Mouse (Mus musculus) embryonic facial prominence, embryonic 10.5 days (tissue): ENCODE data around the gene Trak1. TPM values are rescaled to one million over a fixed set of nuclear protein-coding genes. Genes with fewer than 3 reads are reported as not detected.
A peak's percentile ranks its signal among the peaks of the same experiment; 100 is the strongest.

Experiments
- DNase-seq: peaks from one replicate; pipeline ENCODE4 v3.0.0-alpha.2; 2017; ENCODE audit warnings: low spot score
- H3K27ac ChIP-seq: fragments of 300-500 bp; sonication (generic); replicated peaks from 2 replicates; pipeline ENCODE4 v1.5.1; 2016; ENCODE audit warnings: mild to moderate bottlenecking
- H3K27me3 ChIP-seq: fragments of 300-500 bp; sonication (generic); replicated peaks from 2 replicates; pipeline ENCODE4 v1.6.1; 2016; ENCODE audit warnings: low read depth, mild to moderate bottlenecking; ENCODE audit not compliant: poor library complexity, severe bottlenecking
- H3K36me3 ChIP-seq: fragments of 300-500 bp; sonication (generic); replicated peaks from 2 replicates; pipeline ENCODE4 v1.6.1; 2016; ENCODE audit warnings: mild to moderate bottlenecking, moderate library complexity
- H3K4me1 ChIP-seq: fragments of 300-500 bp; sonication (generic); 2 replicates; pipeline ENCODE4 v1.6.1; 2016
- H3K4me3 ChIP-seq: fragments of 300-500 bp; sonication (generic); 2 replicates; pipeline ENCODE4 v1.5.1; 2016; ENCODE audit warnings: mild to moderate bottlenecking, moderate library complexity
- H3K9me3 ChIP-seq: fragments of 300-500 bp; sonication (generic); 2 replicates; pipeline ENCODE4 v1.6.1; 2016; ENCODE audit warnings: mild to moderate bottlenecking
- WGBS: fragments of 180-500 bp; shearing (Covaris S2); methylation state at CpG from one replicate; pipeline ENCODE4 v1.1.7; 2016; 5-methylcytosine and 5-hydroxymethylcytosine counted together
- polyA plus RNA-seq: library from polyadenylated mRNA; unstranded; fragments of >200 nt; fragmentation: Nextera tagmentation; extraction: Ambion mirVana; gene quantifications from 2 replicates; pipeline ENCODE4 v1.2.1, GENCODE M21; 2016

Trak1 gene
- polyA plus RNA-seq, 1 experiment from 2014 or later: 14.1 TPM

DNA sequence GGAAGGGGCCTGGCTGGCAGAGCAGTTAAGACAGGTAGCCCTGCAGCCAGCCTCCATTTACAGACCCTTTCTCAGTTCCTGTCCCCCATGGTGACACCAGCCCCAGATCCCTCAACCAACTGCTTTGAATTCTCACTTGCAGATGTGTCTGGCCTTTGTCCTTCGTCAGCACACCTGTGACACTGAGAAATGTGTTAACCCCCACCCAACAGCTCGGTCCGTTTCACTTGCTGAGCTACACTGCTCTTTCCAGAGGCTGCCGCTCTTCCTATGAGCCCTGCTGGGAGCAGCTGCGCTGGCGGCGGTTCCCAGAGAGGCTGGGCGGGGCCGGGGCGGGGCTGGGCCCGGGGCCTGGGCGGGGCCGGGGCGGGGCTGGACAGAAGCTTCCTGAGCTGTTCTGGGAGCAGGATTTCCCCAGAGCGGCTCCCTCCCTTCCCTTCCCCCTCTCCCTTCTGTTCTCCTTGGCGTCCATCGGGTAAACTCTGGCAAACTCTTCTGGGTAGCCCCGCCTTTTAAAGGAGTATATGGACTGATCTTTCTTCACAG, 74.1 kb downstream of the Trak1 start:
- peaks cover 61% of the 10 kb centered on the region for H3K4me1 ChIP-seq
- H3K4me3 ChIP-seq: peak overlapping the region; percentile 54
- WGBS: 2% methylated on average over 18 of the region's 18 CpGs
- H3K36me3 ChIP-seq: 0 out of 2 replicates have a peak, but pooled peaks cover 3% of the 10 kb centered on the region
- 0 out of 2 replicates have a peak, but pooled peaks cover 5% of the 10 kb centered on the region for H3K27me3 ChIP-seq
- H3K27ac ChIP-seq: peak overlapping the region; percentile 86
- H3K9me3 ChIP-seq: no peaks in the 10 kb centered on the region
- DNase-seq: peak; percentile 96

DNA sequence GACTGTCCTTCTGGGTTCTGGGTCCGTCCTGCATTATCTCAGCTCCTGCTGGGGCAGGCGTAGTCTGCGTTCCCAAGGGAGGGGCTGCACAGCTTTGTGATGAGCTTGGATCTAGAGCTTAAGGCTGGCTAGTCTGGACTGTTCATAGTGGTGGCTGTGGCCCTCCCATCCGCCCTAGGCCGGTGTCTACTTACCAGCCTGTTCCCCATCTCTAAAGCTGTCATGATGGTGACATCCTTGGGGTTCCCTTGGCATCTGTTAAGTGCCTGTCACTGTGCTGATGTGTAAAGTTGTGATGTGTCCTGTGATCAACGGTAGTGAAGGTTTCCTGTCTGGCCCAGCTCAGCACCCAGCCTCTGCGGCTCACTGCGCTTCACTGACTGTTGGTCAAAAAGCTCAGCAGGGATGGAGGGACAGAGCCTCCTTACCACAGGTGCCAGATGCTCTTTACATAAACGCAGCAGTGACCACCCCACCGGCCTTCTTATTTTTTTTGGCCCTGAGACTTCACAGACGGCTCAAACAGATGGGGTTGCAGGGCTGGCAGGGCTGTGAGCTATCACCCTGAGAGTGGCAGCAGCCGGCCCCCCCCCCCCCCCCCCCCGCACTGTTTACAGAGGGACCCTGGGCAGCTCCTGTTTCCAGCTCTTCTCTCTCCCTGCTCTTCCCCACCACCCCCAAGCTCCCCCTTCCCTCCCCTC, 74.8 kb downstream of the Trak1 start:
- Histone ChIP-seq H3K27ac (peak overlapping the region; percentile 86), H3K4me3 (peak overlapping the region; percentile 54), H3K36me3 (no peaks in the 10 kb centered on the region), H3K27me3 (0 out of 2 replicates have a peak, but pooled peaks cover 5% of the 10 kb centered on the region), H3K4me1 (peaks cover 54% of the 10 kb centered on the region), H3K9me3 (no peaks in the 10 kb centered on the region)
- peak; percentile 48 for DNase-seq
- 4% methylated on average over 11 of the region's 13 CpGs for WGBS

DNA sequence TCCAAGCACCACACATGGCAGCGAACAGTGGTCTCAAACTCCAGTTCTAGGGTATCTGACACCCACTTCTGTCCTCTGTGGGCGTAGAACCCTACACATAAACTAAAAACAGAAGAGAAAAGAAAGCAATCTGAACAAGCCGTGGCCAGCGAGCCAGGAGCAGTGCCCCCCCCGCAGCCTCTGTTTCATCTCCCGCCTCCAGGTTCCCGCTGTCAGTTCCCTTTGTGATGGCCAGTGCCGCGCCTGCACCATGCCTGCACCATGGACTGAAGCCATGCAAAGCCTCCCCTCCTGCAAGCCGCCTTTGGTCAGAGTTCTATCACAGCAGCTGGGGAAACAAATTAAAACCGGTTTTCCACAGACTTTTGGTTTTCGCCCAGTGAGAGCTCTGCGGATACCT, 75.8 kb downstream of the Trak1 start:
- peak overlapping the region; percentile 37 for H3K27ac ChIP-seq
- H3K4me1 ChIP-seq: peaks cover 51% of the 10 kb centered on the region
- H3K36me3 ChIP-seq: no peaks in the 10 kb centered on the region
- no peak overlapping the region for H3K4me3 ChIP-seq
- no peaks in the 10 kb centered on the region for H3K9me3 ChIP-seq
- 36% methylated on average over 13 of the region's 13 CpGs for WGBS
- no peak for DNase-seq
- H3K27me3 ChIP-seq: 0 out of 2 replicates have a peak, but pooled peaks cover 5% of the 10 kb centered on the region

DNA sequence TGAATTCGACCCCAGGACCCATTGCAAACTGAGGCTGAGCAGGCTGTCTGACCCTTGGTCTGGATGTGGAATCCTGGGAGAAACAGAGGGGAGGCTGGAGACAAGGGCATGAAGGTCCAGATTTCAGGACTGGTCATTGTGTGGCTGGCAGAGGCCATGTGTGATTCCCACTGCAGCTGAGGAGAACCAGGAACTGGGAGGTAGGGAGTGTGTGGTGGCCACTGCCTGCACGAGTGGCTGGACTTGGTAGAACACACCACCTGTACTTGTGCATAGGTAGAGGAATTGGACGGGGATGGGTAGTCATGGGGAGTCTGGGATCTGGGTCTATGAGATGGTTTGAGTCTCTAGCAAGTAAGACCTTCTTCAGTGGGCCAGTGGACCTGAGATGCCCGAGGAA, 76.2 kb downstream of the Trak1 start:
- H3K27me3 ChIP-seq: 0 out of 2 replicates have a peak, but pooled peaks cover 5% of the 10 kb centered on the region
- H3K9me3 ChIP-seq: no peaks in the 10 kb centered on the region
- DNase-seq: no peak
- H3K27ac ChIP-seq: peak overlapping the region; percentile 37; the same call in 1 of the 2 replicates
- no peaks in the 10 kb centered on the region for H3K36me3 ChIP-seq
- H3K4me3 ChIP-seq: no peak overlapping the region
- WGBS: 64% methylated on average over 4 of the region's 4 CpGs
- peaks cover 48% of the 10 kb centered on the region for H3K4me1 ChIP-seq

DNA sequence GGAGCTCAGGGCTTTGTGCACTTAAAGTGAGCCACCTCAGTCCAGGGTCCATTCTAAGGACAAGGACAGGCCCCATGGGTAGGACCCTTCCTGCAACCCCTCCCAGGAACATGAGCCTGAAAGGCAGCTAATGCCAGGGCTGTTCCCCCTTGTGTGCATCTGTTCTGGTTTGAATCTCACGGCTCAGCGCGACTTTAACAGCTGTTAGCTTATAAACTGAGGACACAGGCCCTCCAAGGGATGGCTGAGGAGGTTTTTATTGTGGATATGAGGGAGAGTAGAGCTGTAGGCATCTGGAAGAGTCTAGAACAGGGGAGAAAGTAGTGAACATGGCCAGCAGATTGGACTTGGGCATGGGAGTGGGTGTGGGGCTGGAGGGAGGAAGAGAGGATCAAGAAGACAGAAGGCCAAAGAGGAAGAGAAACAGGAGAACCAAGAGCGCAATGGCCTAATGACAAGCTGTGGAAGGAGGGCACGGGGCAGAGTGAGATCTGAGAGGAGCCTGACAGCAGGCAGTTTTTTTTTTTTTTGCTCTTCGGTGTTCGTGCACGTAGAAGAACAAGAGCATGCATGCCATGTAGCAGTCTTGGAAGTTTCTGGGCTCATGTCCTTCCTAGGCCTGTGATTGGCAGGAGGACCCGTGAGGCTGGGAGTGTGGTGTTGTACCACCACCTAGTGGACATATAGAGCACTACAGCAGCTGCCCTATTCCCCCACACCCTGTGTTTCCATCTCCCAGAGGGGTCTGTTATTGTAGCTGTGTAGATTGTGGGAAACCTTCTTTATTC, 77.0 kb downstream of the Trak1 start:
- WGBS: 34% methylated on average over 9 of the region's 9 CpGs
- Histone ChIP-seq H3K9me3 (no peaks in the 10 kb centered on the region), H3K27ac (peak overlapping the region; percentile 62), H3K27me3 (0 out of 2 replicates have a peak, but pooled peaks cover 5% of the 10 kb centered on the region), H3K4me3 (no peak overlapping the region), H3K4me1 (peaks cover 48% of the 10 kb centered on the region), H3K36me3 (no peaks in the 10 kb centered on the region)
- peak; percentile 82 for DNase-seq

DNA sequence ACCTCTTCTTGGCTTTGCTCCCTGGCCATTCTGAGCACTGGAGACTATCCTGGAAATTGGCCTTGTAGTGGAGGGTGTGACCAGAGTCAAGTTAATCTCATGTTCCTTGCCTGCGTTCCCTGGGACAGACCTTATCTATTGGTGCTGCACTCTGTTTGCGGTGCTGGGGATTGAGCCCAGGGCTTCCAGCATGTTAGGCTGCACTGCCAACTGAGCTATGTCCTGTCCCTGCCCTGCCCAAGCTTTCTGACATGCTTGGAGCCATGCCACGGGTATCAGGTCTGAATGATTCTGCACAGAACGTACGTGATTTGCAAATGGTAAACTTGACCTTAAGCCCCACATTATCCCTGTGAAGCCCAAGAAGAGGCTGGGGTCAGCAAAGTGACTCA, 77.6 kb downstream of the Trak1 start:
- no peak for DNase-seq
- H3K4me3 ChIP-seq: no peak overlapping the region
- H3K36me3 ChIP-seq: no peaks in the 10 kb centered on the region
- H3K4me1 ChIP-seq: peaks cover 46% of the 10 kb centered on the region
- 0 out of 2 replicates have a peak, but pooled peaks cover under 1% of the 10 kb centered on the region for H3K27me3 ChIP-seq
- 87% methylated on average over 5 of the region's 5 CpGs for WGBS
- H3K27ac ChIP-seq: no peak overlapping the region
- no peaks in the 10 kb centered on the region for H3K9me3 ChIP-seq

DNA sequence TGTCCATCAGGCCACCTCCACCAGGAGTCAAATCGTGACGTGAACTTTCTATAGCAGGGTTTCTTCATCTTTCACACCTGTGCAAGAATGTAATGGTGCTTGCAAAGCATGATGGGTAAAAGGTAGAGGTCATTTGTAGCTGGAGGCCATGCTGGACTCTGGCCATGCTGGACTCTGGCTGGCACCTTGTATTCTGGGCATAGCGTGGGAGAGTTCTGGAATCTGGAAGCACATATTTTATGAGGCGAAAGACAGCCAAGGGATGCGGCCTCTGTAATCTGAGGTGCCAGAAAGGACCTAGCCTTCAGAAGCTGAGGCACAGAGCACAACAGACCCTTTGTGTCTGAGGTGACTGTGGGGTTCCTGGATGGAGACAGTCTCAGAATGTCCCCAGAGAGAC, 78.8 kb downstream of the Trak1 start:
- H3K4me1 ChIP-seq: peaks cover 33% of the 10 kb centered on the region
- WGBS: 83% methylated on average over 5 of the region's 5 CpGs
- H3K27ac ChIP-seq: no peak overlapping the region
- H3K9me3 ChIP-seq: no peaks in the 10 kb centered on the region
- H3K4me3 ChIP-seq: no peak overlapping the region
- H3K36me3 ChIP-seq: no peaks in the 10 kb centered on the region
- DNase-seq: no peak
- no peaks in the 10 kb centered on the region for H3K27me3 ChIP-seq

DNA sequence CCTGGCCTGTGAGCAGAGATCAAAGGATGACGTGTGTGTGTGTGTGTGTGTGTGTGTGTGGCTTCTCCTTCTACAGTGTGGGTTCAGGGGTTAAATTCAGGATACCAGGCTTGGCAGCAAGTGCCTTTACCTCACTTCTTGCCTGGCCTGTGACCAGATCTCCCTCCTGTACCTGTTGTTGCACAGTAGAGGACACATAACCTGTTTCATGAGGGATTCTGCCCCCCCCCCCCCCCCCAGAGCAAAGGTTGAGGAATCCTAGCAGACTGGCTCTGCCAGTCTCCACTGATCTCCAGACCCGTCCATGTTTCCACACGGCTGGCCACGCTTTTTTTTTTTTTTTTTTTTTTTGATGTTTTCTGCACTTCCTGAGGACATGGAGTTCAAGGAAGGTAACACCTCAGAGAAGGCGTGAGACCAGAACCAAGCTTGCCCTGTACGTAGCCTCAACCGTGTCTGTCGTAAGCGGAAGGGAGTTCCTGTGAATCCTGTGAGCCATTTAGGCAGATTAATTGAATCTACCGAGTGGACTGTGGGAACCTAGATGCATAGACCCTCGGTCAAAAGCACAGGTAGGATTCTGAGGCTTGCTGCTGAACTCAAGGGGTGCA, 83.1 kb downstream of the Trak1 start:
- Histone ChIP-seq H3K27me3 (no peaks in the 10 kb centered on the region), H3K4me3 (no peak overlapping the region), H3K4me1 (peaks cover 9% of the 10 kb centered on the region), H3K36me3 (no peaks in the 10 kb centered on the region), H3K27ac (no peak overlapping the region), H3K9me3 (no peaks in the 10 kb centered on the region)
- WGBS: 85% methylated on average over 11 of the region's 11 CpGs
- no peak for DNase-seq

DNA sequence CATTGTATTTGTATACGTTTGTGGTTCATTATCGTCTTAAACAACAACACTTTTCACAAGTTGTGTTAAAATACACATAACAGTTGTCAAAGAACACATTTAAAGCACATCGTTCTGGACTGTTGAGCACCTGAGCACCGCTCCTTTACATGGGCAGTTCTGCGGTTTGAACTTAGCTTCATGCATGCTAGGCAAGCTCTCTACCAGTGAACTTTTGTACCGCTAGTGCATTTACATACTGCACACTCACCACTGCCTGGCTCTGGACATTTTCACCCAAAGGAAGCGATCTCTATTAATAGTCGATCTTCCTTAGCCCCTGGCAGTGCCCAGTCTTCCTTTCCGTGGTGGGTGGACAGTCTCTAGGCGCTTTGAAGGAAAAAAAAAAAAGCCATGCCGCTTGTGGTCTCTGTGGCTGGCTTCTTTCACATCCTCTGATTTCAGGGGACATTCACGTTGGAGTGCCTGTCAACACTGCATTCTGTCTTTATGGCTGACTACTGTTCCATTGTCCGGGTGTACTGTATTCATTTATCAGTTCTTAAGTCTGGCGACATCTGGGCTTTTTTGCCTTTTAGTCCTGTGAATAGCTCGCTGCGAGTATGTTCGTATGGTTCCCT, 84.5 kb downstream of the Trak1 start:
- no peak overlapping the region for H3K4me3 ChIP-seq
- no peaks in the 10 kb centered on the region for H3K36me3 ChIP-seq
- DNase-seq: no peak
- H3K27ac ChIP-seq: no peak overlapping the region
- 87% methylated on average over 17 of the region's 17 CpGs for WGBS
- no peaks in the 10 kb centered on the region for H3K27me3 ChIP-seq
- no peaks in the 10 kb centered on the region for H3K9me3 ChIP-seq
- peaks cover 20% of the 10 kb centered on the region for H3K4me1 ChIP-seq

DNA sequence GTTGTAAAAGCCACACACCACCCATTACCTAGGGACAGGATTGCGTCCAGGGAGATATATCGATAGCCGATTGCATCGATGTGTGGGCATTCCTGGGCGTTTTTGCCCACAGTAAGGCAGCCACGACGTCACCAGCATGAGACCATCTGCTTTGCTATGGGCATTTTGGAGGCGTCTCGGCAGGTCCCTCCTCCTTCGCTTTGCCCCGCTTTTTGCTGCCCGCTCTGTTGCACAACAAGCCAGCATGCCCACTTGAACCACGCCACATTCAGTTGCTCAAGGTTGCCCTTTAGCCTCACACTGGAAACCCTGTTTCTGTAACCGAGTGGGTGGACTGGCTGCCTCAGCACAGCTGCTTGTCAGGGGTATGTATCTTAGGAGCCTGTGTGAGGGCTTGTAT, 85.3 kb downstream of the Trak1 start:
- no peaks in the 10 kb centered on the region for H3K9me3 ChIP-seq
- no peak overlapping the region for H3K4me3 ChIP-seq
- no peak for DNase-seq
- WGBS: 91% methylated on average over 14 of the region's 14 CpGs
- no peak overlapping the region for H3K27ac ChIP-seq
- H3K4me1 ChIP-seq: peaks cover 20% of the 10 kb centered on the region
- no peaks in the 10 kb centered on the region for H3K36me3 ChIP-seq
- H3K27me3 ChIP-seq: no peaks in the 10 kb centered on the region

DNA sequence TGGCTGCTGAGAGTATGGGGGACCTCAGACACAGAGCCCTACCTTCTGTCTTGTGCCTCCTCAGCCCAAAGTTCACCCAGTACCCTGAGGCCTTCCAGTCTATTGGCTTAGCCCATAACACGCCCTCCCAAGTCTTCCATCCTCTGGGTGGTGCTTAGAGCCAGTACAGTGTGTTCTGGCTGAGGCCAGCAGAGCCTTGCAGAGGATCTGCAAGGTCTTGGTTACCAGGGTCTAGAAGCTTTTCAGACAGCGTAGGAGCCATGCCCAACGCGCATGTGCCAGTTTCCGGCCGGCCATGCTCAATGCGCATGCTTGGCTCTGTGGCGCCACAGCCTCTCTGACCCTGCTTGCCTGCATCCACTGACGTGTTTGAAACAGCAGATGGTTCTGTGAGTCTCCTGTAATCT, 85.9 kb downstream of the Trak1 start:
- no peaks in the 10 kb centered on the region for H3K36me3 ChIP-seq
- no peaks in the 10 kb centered on the region for H3K27me3 ChIP-seq
- DNase-seq: no peak
- no peak overlapping the region for H3K4me3 ChIP-seq
- H3K9me3 ChIP-seq: no peaks in the 10 kb centered on the region
- H3K4me1 ChIP-seq: peaks cover 26% of the 10 kb centered on the region
- no peak overlapping the region for H3K27ac ChIP-seq
- WGBS: 91% methylated on average over 9 of the region's 9 CpGs

DNA sequence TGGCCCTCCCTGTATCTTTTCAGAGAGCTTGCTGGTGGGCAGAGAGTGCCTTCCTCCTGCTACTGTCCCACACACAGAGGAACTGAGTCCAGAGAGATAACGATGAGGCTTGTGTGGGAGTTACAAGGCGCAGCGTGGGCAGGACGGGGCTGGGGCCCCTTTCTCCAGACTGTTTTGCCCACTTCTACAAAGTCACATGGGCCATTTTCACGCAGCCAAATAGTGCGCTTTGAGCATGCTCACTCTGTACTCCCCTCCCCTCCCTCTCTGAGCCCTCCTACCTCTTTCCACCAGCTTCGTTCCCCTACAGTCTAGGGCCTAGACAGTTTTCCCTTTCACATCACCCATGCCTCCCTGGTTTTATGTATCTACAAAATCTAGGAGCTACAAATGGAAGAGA, 87.3 kb downstream of the Trak1 start:
- H3K27ac ChIP-seq: no peak overlapping the region
- DNase-seq: no peak
- H3K4me3 ChIP-seq: no peak overlapping the region
- no peaks in the 10 kb centered on the region for H3K9me3 ChIP-seq
- H3K27me3 ChIP-seq: no peaks in the 10 kb centered on the region
- peaks cover 34% of the 10 kb centered on the region for H3K4me1 ChIP-seq
- no peaks in the 10 kb centered on the region for H3K36me3 ChIP-seq
- WGBS: 79% methylated on average over 7 of the region's 7 CpGs
